Mouse (Mus musculus) granulocyte monocyte progenitor cell, adult 5-6 weeks (primary cell): ENCODE measurements around the gene Acp2. TPM values are rescaled to one million over a fixed set of nuclear protein-coding genes. Genes with fewer than 3 reads are reported as not detected.
A peak's percentile ranks its signal among the peaks of the same experiment; 100 is the strongest.

ENCODE experiments used
- ATAC-seq: replicated peaks from 2 replicates; pipeline ENCODE4 v1.8.0; 2016; ENCODE audit warnings: mild to moderate bottlenecking, moderate TSS enrichment, inconsistent platforms; ENCODE audit not compliant: poor library complexity, severe bottlenecking
- total RNA-seq, 2 experiments: library from RNA; stranded (forward) in 1 of 2; stranded (reverse) in 1 of 2; fragments of 200-712, 200-1000 nt in 1 of 2; fragments of >200 nt in 1 of 2; fragmentation: Nextera tagmentation in 1 of 2; gene quantifications; 2 replicates each; pipeline ENCODE4 v1.2.3; 2014 to 2017

Gene Acp2
- total RNA-seq, 2 experiments from 2014 or later, result 16.0 to 21.8 TPM

DNA sequence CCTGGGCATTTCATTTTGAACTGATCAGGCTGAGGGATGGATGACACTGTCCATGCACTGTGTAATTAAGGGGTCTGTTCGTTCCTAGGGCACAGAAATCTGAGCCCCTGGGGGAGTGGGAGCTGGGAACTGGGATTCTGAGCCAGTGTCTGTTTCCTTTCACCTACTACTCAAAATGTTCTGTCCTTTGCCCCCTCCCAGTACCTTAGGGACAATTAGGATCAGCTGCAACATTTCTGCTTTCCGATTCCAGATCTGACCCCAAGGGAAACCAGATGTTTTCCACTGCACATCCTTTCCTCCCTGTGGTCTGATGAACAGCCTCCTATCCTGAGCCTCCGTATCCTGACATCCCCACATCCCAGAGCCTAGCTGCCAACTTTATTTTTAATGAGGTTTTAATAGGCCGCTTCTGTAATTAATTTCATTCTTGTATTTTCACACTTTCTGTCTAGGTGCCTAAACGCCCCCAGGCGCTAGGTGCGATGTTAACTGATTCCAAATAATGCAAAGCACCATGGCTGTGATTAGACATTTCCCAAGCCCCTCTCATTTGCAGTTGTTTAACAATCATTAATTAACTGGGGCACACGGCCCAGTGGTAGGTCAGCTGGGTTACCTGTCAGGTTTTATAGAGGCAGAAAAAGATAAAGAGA, 52.2 kb downstream of the Acp2 start:
- ATAC-seq, result no peak

DNA sequence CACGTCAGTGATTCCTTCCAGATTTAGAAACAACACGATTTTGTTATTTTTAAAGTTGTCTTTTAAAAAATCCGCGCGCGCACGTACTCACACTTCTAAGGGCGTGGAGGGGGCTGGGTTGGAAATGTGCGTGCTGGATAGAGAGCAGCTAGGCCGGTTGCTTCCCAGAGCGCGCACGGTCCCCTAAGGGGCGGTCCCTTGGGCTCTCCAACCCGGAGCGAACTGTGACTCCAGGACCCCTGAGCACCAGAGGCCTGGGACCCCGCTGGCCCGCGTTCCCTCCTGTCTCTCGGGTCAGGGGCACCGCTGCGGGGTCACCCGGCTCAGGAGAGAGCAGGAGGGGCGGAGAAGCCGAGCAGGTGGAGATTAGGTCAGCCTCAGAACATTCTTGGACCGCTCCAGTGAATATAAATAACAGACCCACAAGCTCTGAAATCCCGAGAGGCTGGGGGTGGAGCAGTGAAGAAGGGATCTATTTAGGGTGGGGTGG, 53.0 kb downstream of the Acp2 start, which contains the start of gene Pacsin3:
Gene Pacsin3 (plus strand): TSS at position 294 of the 490 bp plus-strand sequence.
- ATAC-seq, result peak; percentile 34

DNA sequence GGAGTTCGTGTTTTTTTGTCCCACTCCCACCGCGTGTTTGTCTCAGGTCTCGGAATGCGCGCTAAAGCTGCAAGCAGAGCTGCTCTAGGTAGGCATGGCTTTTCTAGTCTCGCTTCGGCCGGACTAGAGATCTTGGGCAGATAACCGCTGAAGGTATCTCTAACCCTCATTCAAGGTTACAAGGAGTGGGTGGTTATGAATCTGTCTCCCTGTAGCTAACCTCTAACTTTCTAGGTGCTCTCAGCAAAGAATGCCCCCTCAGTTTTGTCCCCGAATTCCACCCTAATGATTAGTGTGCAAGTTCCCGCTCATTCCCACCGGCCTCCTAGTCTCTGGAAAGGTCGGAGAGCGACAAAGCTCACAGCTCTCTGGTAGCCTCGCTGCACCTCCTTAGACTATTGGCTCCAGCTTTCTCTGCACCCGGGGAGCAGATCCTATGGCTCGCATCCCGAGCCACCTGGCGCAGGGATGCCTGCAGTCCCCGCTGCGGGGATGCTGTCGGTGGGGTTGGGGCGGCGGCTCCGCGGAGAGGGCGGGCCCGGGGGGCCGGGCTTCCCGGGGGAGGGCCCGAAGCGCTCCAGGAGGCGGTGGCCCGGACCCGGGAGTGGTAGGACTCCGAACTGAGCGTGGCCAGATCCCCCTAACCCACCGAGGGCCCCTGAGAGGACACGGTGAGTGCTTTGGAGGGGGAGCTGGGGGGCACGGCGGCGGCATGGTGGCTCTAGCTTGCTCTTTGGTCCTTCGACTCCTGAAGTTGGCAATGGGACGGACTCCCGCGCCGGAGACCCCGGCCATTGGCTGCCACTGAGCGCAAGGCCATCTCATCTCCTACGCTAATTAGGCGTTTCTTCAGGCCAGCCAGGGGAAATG, 53.8 kb downstream of the Acp2 start:
- ATAC-seq, result peak; percentile 65

DNA sequence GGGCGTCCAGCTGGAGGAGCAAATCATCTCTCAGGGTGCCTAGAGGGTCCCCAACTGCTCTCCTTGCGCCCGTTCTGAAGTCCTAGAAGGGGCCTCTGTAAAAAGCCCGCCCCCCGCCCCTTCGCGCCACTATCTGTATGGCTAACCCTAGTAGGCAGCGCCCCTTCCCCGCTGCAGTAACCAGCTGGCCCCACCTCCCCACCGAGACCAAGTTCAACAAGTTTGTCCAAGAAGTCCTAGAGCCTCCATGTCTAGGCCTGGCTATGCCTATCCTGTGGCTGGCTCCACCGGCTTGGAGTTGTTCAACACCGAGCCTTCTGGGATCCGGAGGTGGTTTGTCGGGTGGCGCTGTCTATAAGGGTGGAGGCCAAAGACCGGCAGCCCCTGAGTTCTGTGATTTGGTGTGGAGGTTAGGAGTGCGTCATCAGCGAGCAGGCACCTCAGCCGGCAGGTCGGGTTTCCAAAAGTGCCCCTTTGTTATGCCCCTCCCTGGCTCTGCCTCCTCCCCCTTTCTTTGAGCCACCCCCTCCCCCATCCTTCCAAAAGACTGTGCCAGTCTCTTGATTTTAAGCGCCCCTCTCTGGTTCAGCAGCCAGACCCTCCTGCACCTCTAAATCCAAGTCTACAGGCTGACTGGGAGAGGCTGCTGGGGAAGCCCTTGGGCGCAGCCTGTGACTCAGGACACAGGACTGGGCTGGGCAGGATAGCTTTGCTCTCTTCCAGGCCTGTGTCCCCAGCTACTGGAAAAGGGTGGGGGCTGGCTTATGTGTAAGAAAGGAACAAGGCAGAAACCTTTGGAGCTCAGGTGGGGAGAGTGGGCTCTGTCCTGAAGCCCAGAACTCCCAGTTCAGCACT, 54.7 kb downstream of the Acp2 start:
- ATAC-seq, result peak; percentile 16

DNA sequence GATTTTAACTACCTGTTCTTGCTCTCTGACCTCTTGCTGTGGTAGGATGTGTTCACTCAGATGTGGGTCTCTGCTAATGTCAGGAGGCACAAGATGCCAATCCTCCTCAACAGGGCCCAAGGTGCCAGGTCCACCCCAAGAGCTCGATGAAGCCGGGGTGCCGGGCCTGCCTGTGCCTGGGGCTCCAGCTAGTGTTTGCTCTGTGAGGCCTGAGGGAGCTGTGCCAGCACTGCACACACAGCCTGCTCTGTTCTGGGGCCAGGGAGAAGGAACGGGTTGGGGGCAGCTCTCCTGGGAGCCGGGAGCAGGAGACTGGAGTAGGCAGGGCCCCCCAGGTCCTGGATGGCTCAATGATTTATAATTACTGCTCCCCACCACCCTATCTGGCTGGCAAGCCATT, 55.4 kb downstream of the Acp2 start:
- ATAC-seq, result no peak

DNA sequence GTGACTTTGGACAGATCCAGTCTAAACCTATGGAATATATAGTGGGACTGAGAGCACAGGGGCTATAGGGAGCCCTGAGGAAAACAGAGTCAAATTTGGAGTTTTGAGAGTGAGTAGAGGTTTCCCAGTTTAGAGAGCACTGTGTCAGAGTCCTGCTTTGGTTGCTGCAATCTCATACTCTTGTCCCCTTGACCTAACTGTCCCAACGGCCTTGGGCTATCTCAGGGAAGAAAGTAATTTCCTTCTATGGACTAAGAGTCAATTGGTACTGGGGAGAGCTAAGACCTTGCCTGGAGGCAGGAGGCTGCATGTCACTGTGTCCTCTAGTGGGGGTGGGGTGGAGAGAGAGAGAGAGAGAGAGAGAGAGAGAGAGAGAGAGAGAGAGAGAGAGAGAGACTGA, 56.1 kb downstream of the Acp2 start:
- ATAC-seq, result no peak

DNA sequence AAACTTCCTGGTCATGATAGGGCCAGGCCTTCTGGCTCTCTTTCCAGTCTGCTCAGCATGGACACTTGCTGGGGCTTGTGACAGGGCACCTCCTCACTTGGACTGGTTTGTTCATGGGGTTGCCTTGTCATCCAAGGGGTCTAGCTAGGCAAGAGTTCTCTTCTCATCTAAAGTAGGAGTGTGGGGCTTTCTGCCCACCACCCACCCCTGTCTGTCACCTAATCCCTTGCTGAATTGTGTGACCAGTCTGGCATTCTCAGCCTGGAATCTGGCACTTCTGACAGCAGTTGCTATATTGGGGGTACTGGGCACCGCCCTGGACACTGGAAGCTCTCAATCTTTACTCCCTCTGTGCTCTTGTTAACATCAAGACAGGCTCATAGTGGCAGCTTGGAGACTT, 56.8 kb downstream of the Acp2 start:
- ATAC-seq, result no peak

Other genes with a start within 250 kb of the Acp2 start
- 1.5 and 8.2 TPM in 2 replicates for gene Rapsn, start 167.3 kb upstream of the Acp2 start, total RNA-seq (2014; fragmentation: Nextera tagmentation)
- 0.39 TPM in 1 of 2 replicates, not detected in the other for gene Rapsn, start 167.3 kb upstream of the Acp2 start, total RNA-seq (2017)
- gene Psmc3, start 148.9 kb upstream of the Acp2 start, total RNA-seq (2014; fragmentation: Nextera tagmentation), result 155 and 159 TPM in 2 replicates
- 282 TPM in 2 replicates for gene Psmc3, start 148.9 kb upstream of the Acp2 start, total RNA-seq (2017)
- 10.0 and 35.1 TPM in 2 replicates for gene Slc39a13, start 132.5 kb upstream of the Acp2 start, total RNA-seq (2014; fragmentation: Nextera tagmentation)
- gene Slc39a13, start 132.5 kb upstream of the Acp2 start, total RNA-seq (2017), result 4.8 and 9.4 TPM in 2 replicates
- 208 and 244 TPM in 2 replicates for gene Spi1, start 120.5 kb upstream of the Acp2 start, total RNA-seq (2014; fragmentation: Nextera tagmentation)
- gene Spi1, start 120.5 kb upstream of the Acp2 start, total RNA-seq (2017), result 114 and 139 TPM in 2 replicates
- gene Mybpc3, start 84.7 kb upstream of the Acp2 start, total RNA-seq (2014; fragmentation: Nextera tagmentation), result 1.5 TPM in 1 of 2 replicates, not detected in the other
- 0.62 TPM in 1 of 2 replicates, not detected in the other for gene Mybpc3, start 84.7 kb upstream of the Acp2 start, total RNA-seq (2017)
- 49.5 and 64.6 TPM in 2 replicates for gene Madd, start 19.0 kb upstream of the Acp2 start, total RNA-seq (2014; fragmentation: Nextera tagmentation)
- gene Madd, start 19.0 kb upstream of the Acp2 start, total RNA-seq (2017), result 21.3 and 26.5 TPM in 2 replicates
- 0.15 and 3.6 TPM in 2 replicates for gene Nr1h3, start 51 bp upstream of the Acp2 start, total RNA-seq (2014; fragmentation: Nextera tagmentation)
- gene Nr1h3, start 51 bp upstream of the Acp2 start, total RNA-seq (2017), result 0.15 and 1.1 TPM in 2 replicates
- gene Ddb2, start 34.1 kb downstream of the Acp2 start, total RNA-seq (2014; fragmentation: Nextera tagmentation), result 18.4 and 22.8 TPM in 2 replicates
- gene Ddb2, start 34.1 kb downstream of the Acp2 start, total RNA-seq (2017), result 9.9 and 11.2 TPM in 2 replicates
- gene Pacsin3, start 53.1 kb downstream of the Acp2 start, total RNA-seq (2014; fragmentation: Nextera tagmentation), result not detected in 2 replicates
- gene Pacsin3, start 53.1 kb downstream of the Acp2 start, total RNA-seq (2017), result 1.5 TPM in 1 of 2 replicates, not detected in the other
- 41.7 and 46.5 TPM in 2 replicates for gene Arfgap2, start 62.1 kb downstream of the Acp2 start, total RNA-seq (2014; fragmentation: Nextera tagmentation)
- gene Arfgap2, start 62.1 kb downstream of the Acp2 start, total RNA-seq (2017), result 42.4 and 46.6 TPM in 2 replicates
- 8.8 and 9.6 TPM in 2 replicates for gene 1110051M20Rik, start 241.8 kb downstream of the Acp2 start, total RNA-seq (2014; fragmentation: Nextera tagmentation)
- gene 1110051M20Rik, start 241.8 kb downstream of the Acp2 start, total RNA-seq (2017), result 5.8 and 6.7 TPM in 2 replicates